Mouse (Mus musculus): ENCODE results near the gene Camsap1. TPM values are rescaled to one million over a fixed set of nuclear protein-coding genes. Genes with fewer than 3 reads are reported as not detected.

Gene Camsap1
- 14.4 TPM for polyA plus RNA-seq (2014; fragmentation: Illumina TruSeq; extraction: RNeasy Lipid Tissue Mini Kit (QIAGEN cat#74804); ENCODE audit: low read depth, low replicate concordance)

DNA sequence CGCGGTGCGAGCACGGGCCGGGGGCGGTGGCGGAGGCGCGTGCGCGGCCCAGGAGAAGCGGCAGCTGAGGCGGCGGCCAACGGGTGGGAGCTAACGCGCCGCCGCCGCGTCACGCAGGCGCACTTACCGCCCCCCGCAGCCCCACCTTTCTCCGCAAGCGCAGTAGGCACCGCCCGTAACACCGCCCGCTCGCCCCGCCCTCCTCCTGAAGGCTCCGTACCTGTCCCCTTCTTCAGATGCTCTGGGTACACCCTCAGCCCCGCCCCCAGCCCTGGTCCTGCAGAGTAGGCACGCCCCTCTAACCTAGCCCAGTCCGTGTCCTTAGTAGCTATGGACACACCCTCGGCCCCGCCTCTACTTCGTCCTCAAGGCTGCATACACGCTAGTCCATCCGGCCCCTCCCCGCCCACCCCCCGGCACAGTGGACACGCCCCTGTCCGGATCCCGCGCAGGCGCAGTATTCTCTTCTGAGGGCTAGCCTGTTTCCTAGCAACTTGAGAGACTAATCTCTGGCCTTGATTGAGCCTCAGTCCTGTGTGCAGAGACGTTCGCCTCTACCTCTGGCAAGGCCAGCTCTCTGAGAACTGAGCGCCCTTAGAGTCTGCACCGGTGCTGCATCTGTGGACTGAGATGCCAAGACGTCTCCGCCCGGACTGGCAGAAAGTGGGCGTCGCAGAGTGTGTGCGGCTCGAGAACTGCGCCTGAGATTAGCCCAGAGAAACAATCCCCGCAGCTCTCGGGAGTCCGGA, at the start of gene Camsap1:
TSS of gene Camsap1 (minus strand) at position 124 of the 749 bp plus-strand sequence.

DNA sequence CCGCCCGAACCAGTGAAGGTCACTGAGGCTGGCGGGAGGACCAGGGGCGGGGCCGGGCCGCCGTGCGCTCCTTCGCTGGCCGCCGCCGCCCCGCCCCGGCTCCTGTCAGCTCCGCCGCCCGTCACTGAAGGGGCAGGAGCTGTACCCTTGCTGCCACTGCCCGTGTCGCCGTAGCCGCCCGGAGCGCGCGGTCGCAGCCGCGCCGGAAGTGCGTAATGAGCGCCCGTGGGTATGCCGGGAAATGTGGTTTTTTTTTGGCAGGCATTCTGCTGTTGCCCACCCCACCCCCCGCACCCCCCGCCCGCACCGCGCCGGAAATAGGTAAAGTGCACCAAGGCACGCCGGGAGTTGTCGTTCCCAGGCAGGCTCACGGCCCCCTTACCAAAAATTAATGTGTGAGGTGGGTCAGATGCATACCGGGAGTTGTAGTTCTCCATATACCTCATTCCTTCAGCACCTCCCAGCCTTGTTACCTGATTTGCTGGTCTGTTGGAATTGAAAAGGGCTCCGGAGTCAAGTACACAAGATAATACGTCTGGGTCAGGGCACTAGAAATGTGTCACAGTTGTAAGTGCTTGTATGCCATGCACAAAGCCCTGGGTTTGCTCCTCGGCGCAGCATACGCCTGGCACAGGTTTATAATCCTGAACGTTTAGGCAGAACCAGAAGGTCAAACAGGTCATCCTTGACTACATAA, 38.6 kb upstream of the Camsap1 start, which contains the start of gene Ubac1:
TSS of gene Ubac1 (minus strand) at position 187 of the 697 bp plus-strand sequence.

Other genes starting within 250 kb of the Camsap1 start
- 0.82 TPM for gene Obp2b, start 246.3 kb downstream of the Camsap1 start, polyA plus RNA-seq (2014; fragmentation: Illumina TruSeq; extraction: RNeasy Lipid Tissue Mini Kit (QIAGEN cat#74804); ENCODE audit: low read depth, low replicate concordance)
- gene Lcn3, start 217.7 kb downstream of the Camsap1 start, polyA plus RNA-seq (2014; fragmentation: Illumina TruSeq; extraction: RNeasy Lipid Tissue Mini Kit (QIAGEN cat#74804); ENCODE audit: low read depth, low replicate concordance): not detected
- not detected for gene Lcn11, start 206.3 kb downstream of the Camsap1 start, polyA plus RNA-seq (2014; fragmentation: Illumina TruSeq; extraction: RNeasy Lipid Tissue Mini Kit (QIAGEN cat#74804); ENCODE audit: low read depth, low replicate concordance)
- gene Gm13539, start 201.0 kb downstream of the Camsap1 start, polyA plus RNA-seq (2014; fragmentation: Illumina TruSeq; extraction: RNeasy Lipid Tissue Mini Kit (QIAGEN cat#74804); ENCODE audit: low read depth, low replicate concordance): not detected
- gene Glt6d1, start 167.4 kb downstream of the Camsap1 start, polyA plus RNA-seq (2014; fragmentation: Illumina TruSeq; extraction: RNeasy Lipid Tissue Mini Kit (QIAGEN cat#74804); ENCODE audit: low read depth, low replicate concordance): 1.5 TPM
- gene Lcn9, start 160.1 kb downstream of the Camsap1 start, polyA plus RNA-seq (2014; fragmentation: Illumina TruSeq; extraction: RNeasy Lipid Tissue Mini Kit (QIAGEN cat#74804); ENCODE audit: low read depth, low replicate concordance): 3,717 TPM
- gene Sohlh1, start 136.0 kb downstream of the Camsap1 start, polyA plus RNA-seq (2014; fragmentation: Illumina TruSeq; extraction: RNeasy Lipid Tissue Mini Kit (QIAGEN cat#74804); ENCODE audit: low read depth, low replicate concordance): 0.32 TPM
- 15.6 TPM for gene Kcnt1, start 119.5 kb downstream of the Camsap1 start, polyA plus RNA-seq (2014; fragmentation: Illumina TruSeq; extraction: RNeasy Lipid Tissue Mini Kit (QIAGEN cat#74804); ENCODE audit: low read depth, low replicate concordance)
- 34.7 TPM for gene Ubac1, start 38.5 kb upstream of the Camsap1 start, polyA plus RNA-seq (2014; fragmentation: Illumina TruSeq; extraction: RNeasy Lipid Tissue Mini Kit (QIAGEN cat#74804); ENCODE audit: low read depth, low replicate concordance)
- gene Nacc2, start 139.9 kb upstream of the Camsap1 start, polyA plus RNA-seq (2014; fragmentation: Illumina TruSeq; extraction: RNeasy Lipid Tissue Mini Kit (QIAGEN cat#74804); ENCODE audit: low read depth, low replicate concordance): 22.2 TPM
- 0.15 TPM for gene Lhx3, start 225.0 kb upstream of the Camsap1 start, polyA plus RNA-seq (2014; fragmentation: Illumina TruSeq; extraction: RNeasy Lipid Tissue Mini Kit (QIAGEN cat#74804); ENCODE audit: low read depth, low replicate concordance)